Mouse (Mus musculus): ENCODE data around the gene Mettl22. TPM values are rescaled to one million over a fixed set of nuclear protein-coding genes. Genes with fewer than 3 reads are reported as not detected.
A peak's percentile ranks its signal among the peaks of the same experiment; 100 is the strongest.

Mettl22 gene
- polyA plus RNA-seq, 1 experiment from 2014 or later: 9.3 TPM

DNA sequence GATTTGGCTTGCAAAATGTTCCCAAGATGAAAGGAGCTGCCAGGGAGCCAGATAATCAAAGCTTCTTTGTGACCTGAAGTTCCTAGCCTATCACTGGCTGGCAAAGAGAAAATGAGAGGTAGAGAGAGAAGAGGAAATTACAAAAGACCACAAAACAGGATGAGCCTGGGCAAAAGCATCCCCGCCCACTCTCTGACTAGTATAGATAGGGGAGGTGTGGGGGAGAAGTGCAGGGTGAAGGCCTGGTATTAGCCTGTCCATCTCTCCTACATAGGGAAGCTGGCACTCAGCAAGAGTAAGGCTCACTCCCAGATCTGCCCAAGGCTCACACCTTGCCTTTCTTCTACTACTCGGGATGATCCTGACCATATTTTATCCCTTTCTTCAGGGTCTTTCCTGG, 15.4 kb upstream of the Mettl22 start:
- Histone ChIP-seq H3K9me3 (ENCODE audit: control insufficient read depth, low read length) (no peaks in the 10 kb centered on the region), H3K27ac (replicated peaks) (no peak overlapping the region), H3K4me3 (ENCODE audit: low read depth, low read length) (no peak overlapping the region), H3K36me3 (ENCODE audit: control insufficient read depth, insufficient read depth, low read length) (no peaks in the 10 kb centered on the region), H3K9ac (ENCODE audit: low read length) (no peak overlapping the region), H3K4me2 (replicated peaks; ENCODE audit: low read depth) (no peak overlapping the region), H3K27me3 (ENCODE audit: control insufficient read depth, insufficient read depth, low read length) (no peaks in the 10 kb centered on the region), H3K4me1 (replicated peaks; ENCODE audit: control insufficient read depth, insufficient read depth) (no peaks in the 10 kb centered on the region)
- 52% methylated on average over 2 of the region's 2 CpGs for WGBS
- ATAC-seq (ENCODE audit: low FRiP score, low TSS enrichment): no peak
- TF ChIP-seq EP300 (optimal IDR thresholded peaks at IDR 0.05): no peak
- TF ChIP-seq CTCF (IDR thresholded peaks at IDR 0.05; ENCODE audit: low read depth): no peak
- no peak for DNase-seq (ENCODE audit: low spot score)

DNA sequence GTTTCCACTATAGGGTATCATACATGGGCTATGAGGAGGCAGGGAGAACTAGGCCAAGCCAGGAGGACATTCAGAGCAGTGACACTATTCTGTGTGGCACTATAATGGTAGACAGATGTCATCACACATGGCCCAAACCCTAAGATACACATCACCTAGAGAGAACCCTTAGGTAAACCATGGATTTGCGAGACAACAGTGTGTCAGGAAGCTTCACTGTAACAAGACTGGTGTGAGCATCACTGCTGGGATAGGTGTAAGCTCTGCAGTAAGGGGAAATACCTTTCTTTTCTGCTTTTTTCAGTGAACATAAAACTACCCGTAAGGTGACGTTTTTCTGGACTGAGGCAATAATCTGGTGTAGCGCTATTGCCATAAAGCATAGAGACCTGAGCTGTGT, 12.2 kb upstream of the Mettl22 start:
- Histone ChIP-seq H3K27me3 (ENCODE audit: control insufficient read depth, insufficient read depth, low read length) (no peaks in the 10 kb centered on the region), H3K4me1 (replicated peaks; ENCODE audit: control insufficient read depth, insufficient read depth) (no peaks in the 10 kb centered on the region), H3K36me3 (ENCODE audit: control insufficient read depth, insufficient read depth, low read length) (no peaks in the 10 kb centered on the region), H3K4me3 (ENCODE audit: low read depth, low read length) (no peak overlapping the region), H3K9ac (ENCODE audit: low read length) (no peak overlapping the region), H3K27ac (replicated peaks) (no peak overlapping the region), H3K9me3 (ENCODE audit: control insufficient read depth, low read length) (no peaks in the 10 kb centered on the region), H3K4me2 (replicated peaks; ENCODE audit: low read depth) (no peak overlapping the region)
- DNase-seq (ENCODE audit: low spot score) (no peak), ATAC-seq (ENCODE audit: low FRiP score, low TSS enrichment) (no peak)
- TF ChIP-seq CTCF (IDR thresholded peaks at IDR 0.05; ENCODE audit: low read depth): no peak
- TF ChIP-seq EP300 (optimal IDR thresholded peaks at IDR 0.05): no peak
- 85% methylated on average over 4 of the region's 4 CpGs for WGBS

DNA sequence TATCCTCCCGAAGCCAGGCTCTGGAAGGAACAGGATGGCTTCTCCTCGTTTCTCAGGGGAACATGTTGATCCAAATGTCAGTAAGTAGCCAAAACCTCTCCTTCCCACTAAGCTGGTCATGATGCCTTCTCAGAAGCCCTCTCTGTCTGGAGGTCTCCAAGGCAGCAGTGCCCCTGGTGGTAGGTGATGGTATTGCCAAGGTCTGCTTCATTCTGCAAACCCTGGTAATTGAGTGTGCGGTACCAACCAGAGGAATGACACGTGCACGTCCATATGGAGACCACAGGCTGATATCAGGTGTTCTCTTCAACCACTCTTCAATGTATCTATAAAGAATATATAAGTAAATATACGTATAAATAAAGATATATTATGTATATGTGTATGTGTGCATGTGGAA, 11.5 kb upstream of the Mettl22 start:
- no peak overlapping the region for H3K9ac ChIP-seq (ENCODE audit: low read length)
- H3K4me3 ChIP-seq (ENCODE audit: low read depth, low read length): no peak overlapping the region
- H3K9me3 ChIP-seq (ENCODE audit: control insufficient read depth, low read length): no peaks in the 10 kb centered on the region
- no peaks in the 10 kb centered on the region for H3K36me3 ChIP-seq (ENCODE audit: control insufficient read depth, insufficient read depth, low read length)
- ATAC-seq (ENCODE audit: low FRiP score, low TSS enrichment) (no peak), DNase-seq (ENCODE audit: low spot score) (peak; percentile 77)
- H3K4me2 ChIP-seq (replicated peaks; ENCODE audit: low read depth): no peak overlapping the region
- WGBS: 31% methylated on average over 6 of the region's 6 CpGs
- no peak overlapping the region for H3K27ac ChIP-seq (replicated peaks)
- H3K4me1 ChIP-seq (replicated peaks; ENCODE audit: control insufficient read depth, insufficient read depth): no peaks in the 10 kb centered on the region
- H3K27me3 ChIP-seq (ENCODE audit: control insufficient read depth, insufficient read depth, low read length): no peaks in the 10 kb centered on the region
- TF ChIP-seq EP300 (optimal IDR thresholded peaks at IDR 0.05): no peak
- peak; percentile 90 for TF ChIP-seq CTCF (IDR thresholded peaks at IDR 0.05; ENCODE audit: low read depth)

DNA sequence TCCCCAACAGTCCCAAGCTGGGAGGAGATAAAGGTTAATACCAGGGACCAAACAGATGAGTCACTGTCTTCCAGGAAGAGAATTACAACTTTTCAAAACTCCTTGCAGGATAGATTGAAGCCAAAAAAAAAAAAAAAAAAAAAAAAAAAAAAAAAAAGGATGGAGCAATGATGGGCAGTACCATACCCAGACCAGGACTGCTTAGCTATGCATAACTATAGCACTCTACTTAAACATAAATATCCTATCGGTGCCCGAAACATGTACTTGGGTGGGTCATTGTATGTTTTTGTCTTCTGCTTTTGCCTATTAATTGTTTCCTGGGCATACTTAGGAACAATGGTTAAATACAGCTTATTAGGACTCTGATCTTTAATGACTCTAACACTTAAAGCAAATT, 456 bp upstream of the Mettl22 start:
- no peaks in the 10 kb centered on the region for H3K4me1 ChIP-seq (replicated peaks; ENCODE audit: control insufficient read depth, insufficient read depth)
- TF ChIP-seq CTCF (IDR thresholded peaks at IDR 0.05; ENCODE audit: low read depth) (no peak), EP300 (optimal IDR thresholded peaks at IDR 0.05) (no peak)
- no peak overlapping the region for H3K27ac ChIP-seq (replicated peaks)
- WGBS: 73% methylated on average over 2 of the region's 2 CpGs
- peak overlapping the region; percentile 84 for H3K4me2 ChIP-seq (replicated peaks; ENCODE audit: low read depth)
- peak overlapping the region; percentile 68 for H3K4me3 ChIP-seq (ENCODE audit: low read depth, low read length)
- ATAC-seq (ENCODE audit: low FRiP score, low TSS enrichment) (peak; percentile 27; the same call in 1 of the 2 replicates), DNase-seq (ENCODE audit: low spot score) (no peak)
- H3K36me3 ChIP-seq (ENCODE audit: control insufficient read depth, insufficient read depth, low read length): no peaks in the 10 kb centered on the region
- no peaks in the 10 kb centered on the region for H3K9me3 ChIP-seq (ENCODE audit: control insufficient read depth, low read length)
- H3K9ac ChIP-seq (ENCODE audit: low read length): no peak overlapping the region
- no peaks in the 10 kb centered on the region for H3K27me3 ChIP-seq (ENCODE audit: control insufficient read depth, insufficient read depth, low read length)

DNA sequence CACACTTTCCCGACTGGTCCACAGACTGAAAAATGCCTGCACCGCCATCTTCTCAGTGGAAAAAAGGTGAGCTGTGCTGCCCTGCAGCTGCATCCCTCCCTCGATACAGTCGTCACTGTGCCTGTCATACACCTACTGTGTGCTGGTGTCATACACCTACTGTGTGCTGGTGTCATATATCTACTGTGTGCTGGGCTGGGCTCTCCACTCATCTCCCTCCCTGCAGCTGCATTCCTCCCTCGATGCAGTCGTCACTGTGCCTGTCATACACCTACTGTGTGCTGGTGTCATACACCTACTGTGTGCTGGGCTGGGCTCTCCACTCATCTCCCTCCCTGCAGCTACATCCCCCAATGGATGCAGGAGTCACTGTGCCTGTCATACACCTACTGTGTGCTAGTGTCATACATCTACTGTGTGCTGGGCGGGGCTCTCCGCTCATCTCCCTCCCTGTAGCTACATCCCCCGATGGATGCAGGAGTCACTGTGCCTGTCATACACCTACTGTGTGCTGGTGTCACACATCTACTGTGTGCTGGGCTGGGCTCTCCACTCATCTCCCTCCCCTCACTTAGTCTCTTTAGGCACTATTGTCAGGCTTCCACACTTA, 16.9 kb downstream of the Mettl22 start:
- H3K9ac ChIP-seq (ENCODE audit: low read length): no peak overlapping the region
- H3K4me3 ChIP-seq (ENCODE audit: low read depth, low read length): no peak overlapping the region
- H3K27me3 ChIP-seq (ENCODE audit: control insufficient read depth, insufficient read depth, low read length): no peaks in the 10 kb centered on the region
- no peak for ATAC-seq (ENCODE audit: low FRiP score, low TSS enrichment)
- H3K36me3 ChIP-seq (ENCODE audit: control insufficient read depth, insufficient read depth, low read length): no peaks in the 10 kb centered on the region; the same call in 1 of the 2 replicates
- TF ChIP-seq CTCF (IDR thresholded peaks at IDR 0.05; ENCODE audit: low read depth) (no peak), EP300 (optimal IDR thresholded peaks at IDR 0.05) (no peak)
- H3K9me3 ChIP-seq (ENCODE audit: control insufficient read depth, low read length): no peaks in the 10 kb centered on the region
- H3K4me2 ChIP-seq (replicated peaks; ENCODE audit: low read depth): no peak overlapping the region
- WGBS: 93% methylated on average over 9 of the region's 9 CpGs
- no peak overlapping the region for H3K27ac ChIP-seq (replicated peaks)
- H3K4me1 ChIP-seq (replicated peaks; ENCODE audit: control insufficient read depth, insufficient read depth): no peaks in the 10 kb centered on the region
- no peak for DNase-seq (ENCODE audit: low spot score)

DNA sequence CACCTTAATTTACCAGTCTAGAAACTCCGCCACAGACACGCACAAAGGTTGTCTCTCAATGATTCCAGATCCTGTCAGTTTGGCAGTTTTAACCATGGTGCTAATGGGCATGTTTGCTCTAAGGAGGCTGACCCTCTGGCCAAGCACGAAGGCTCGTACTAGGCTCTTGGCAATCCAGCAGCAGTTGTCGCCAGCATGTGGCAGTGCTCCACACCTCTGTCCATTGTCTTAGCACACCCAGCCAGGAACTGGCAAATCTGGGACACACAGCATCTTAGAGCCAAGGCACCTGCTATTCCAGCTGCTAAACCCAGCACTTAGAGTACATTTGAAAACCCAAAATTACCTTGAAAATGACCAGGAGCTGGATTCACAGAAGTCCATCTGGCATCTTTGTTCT, 18.8 kb downstream of the Mettl22 start:
- H3K27me3 ChIP-seq (ENCODE audit: control insufficient read depth, insufficient read depth, low read length): no peaks in the 10 kb centered on the region
- TF ChIP-seq CTCF (IDR thresholded peaks at IDR 0.05; ENCODE audit: low read depth): no peak
- TF ChIP-seq EP300 (optimal IDR thresholded peaks at IDR 0.05): no peak
- H3K9ac ChIP-seq (ENCODE audit: low read length): no peak overlapping the region
- H3K36me3 ChIP-seq (ENCODE audit: control insufficient read depth, insufficient read depth, low read length): no peaks in the 10 kb centered on the region; the same call in 1 of the 2 replicates
- H3K27ac ChIP-seq (replicated peaks): no peak overlapping the region
- no peak for DNase-seq (ENCODE audit: low spot score)
- no peak overlapping the region for H3K4me2 ChIP-seq (replicated peaks; ENCODE audit: low read depth)
- no peak overlapping the region for H3K4me3 ChIP-seq (ENCODE audit: low read depth, low read length)
- WGBS: 87% methylated on average over 5 of the region's 5 CpGs
- H3K9me3 ChIP-seq (ENCODE audit: control insufficient read depth, low read length): no peaks in the 10 kb centered on the region
- no peak for ATAC-seq (ENCODE audit: low FRiP score, low TSS enrichment)
- no peaks in the 10 kb centered on the region for H3K4me1 ChIP-seq (replicated peaks; ENCODE audit: control insufficient read depth, insufficient read depth)
